Mouse (Mus musculus): ENCODE data around the gene Banp. TPM values are rescaled to one million over a fixed set of nuclear protein-coding genes. Genes with fewer than 3 reads are reported as not detected.

Banp gene
- total RNA-seq (2021) = 10 to 100 TPM; 39.4 to 41.7 TPM

- DNase-seq (ENCODE audit: extremely low spot score in 1 of 2, low spot score in 1 of 2) = no peak
These were observed at the start of gene Banp for GRCm38 (mm10) chr8:121949222-121949800. TSS of gene Banp (plus strand) at chr8:121949750.

GRCm38 (mm10) chr8:121901498-121902236 is 47.9 kb upstream of the Banp start:
- no peak for DNase-seq (ENCODE audit: extremely low spot score in 1 of 2, low spot score in 1 of 2)

GRCm38 (mm10) chr8:121903977-121904376 is 45.6 kb upstream of the Banp start:
- no peak for DNase-seq (ENCODE audit: extremely low spot score in 1 of 2, low spot score in 1 of 2)

- no peak for DNase-seq (ENCODE audit: extremely low spot score in 1 of 2, low spot score in 1 of 2)
These were observed 44.6 kb upstream of the Banp start for GRCm38 (mm10) chr8:121904999-121905398.

GRCm38 (mm10) chr8:121905420-121905819 is 44.1 kb upstream of the Banp start:
- DNase-seq (ENCODE audit: extremely low spot score in 1 of 2, low spot score in 1 of 2) = no peak

GRCm38 (mm10) chr8:121905864-121906263 is 43.7 kb upstream of the Banp start:
- no peak for DNase-seq (ENCODE audit: extremely low spot score in 1 of 2, low spot score in 1 of 2)

- no peak for DNase-seq (ENCODE audit: extremely low spot score in 1 of 2, low spot score in 1 of 2)
These were observed 42.7 kb upstream of the Banp start for GRCm38 (mm10) chr8:121906542-121907512.

- peak; percentile 94 to 95 for DNase-seq (ENCODE audit: extremely low spot score in 1 of 2, low spot score in 1 of 2)
These were observed 41.8 kb upstream of the Banp start, which contains the start of gene Slc7a5 for GRCm38 (mm10) chr8:121907587-121908248. TSS of gene Slc7a5 (minus strand) at chr8:121907694.

GRCm38 (mm10) chr8:121908378-121909147 is 41.0 kb upstream of the Banp start:
- no peak for DNase-seq (ENCODE audit: extremely low spot score in 1 of 2, low spot score in 1 of 2)

- no peak for DNase-seq (ENCODE audit: extremely low spot score in 1 of 2, low spot score in 1 of 2)
These were observed 40.4 kb upstream of the Banp start for GRCm38 (mm10) chr8:121909148-121909541.

GRCm38 (mm10) chr8:121909663-121910062 is 39.9 kb upstream of the Banp start:
- peak; percentile 74 to 93 for DNase-seq (ENCODE audit: extremely low spot score in 1 of 2, low spot score in 1 of 2)

- DNase-seq (ENCODE audit: extremely low spot score in 1 of 2, low spot score in 1 of 2) = no peak
These were observed 38.1 kb upstream of the Banp start for GRCm38 (mm10) chr8:121911400-121911799.

- no peak for DNase-seq (ENCODE audit: extremely low spot score in 1 of 2, low spot score in 1 of 2)
These were observed 37.6 kb upstream of the Banp start for GRCm38 (mm10) chr8:121911987-121912386.

GRCm38 (mm10) chr8:121912831-121913230 is 36.7 kb upstream of the Banp start:
- DNase-seq (ENCODE audit: extremely low spot score in 1 of 2, low spot score in 1 of 2) = no peak

GRCm38 (mm10) chr8:121913378-121913777 is 36.2 kb upstream of the Banp start:
- no peak for DNase-seq (ENCODE audit: extremely low spot score in 1 of 2, low spot score in 1 of 2)

- no peak for DNase-seq (ENCODE audit: extremely low spot score in 1 of 2, low spot score in 1 of 2)
These were observed 30.4 kb upstream of the Banp start for GRCm38 (mm10) chr8:121919158-121919557.

GRCm38 (mm10) chr8:121919731-121920130 is 29.8 kb upstream of the Banp start:
- DNase-seq (ENCODE audit: extremely low spot score in 1 of 2, low spot score in 1 of 2) = no peak

GRCm38 (mm10) chr8:121921582-121921981 is 28.0 kb upstream of the Banp start:
- DNase-seq (ENCODE audit: extremely low spot score in 1 of 2, low spot score in 1 of 2) = no peak

- DNase-seq (ENCODE audit: extremely low spot score in 1 of 2, low spot score in 1 of 2) = no peak
These were observed 27.4 kb upstream of the Banp start for GRCm38 (mm10) chr8:121922101-121922500.

GRCm38 (mm10) chr8:121924681-121925080 is 24.9 kb upstream of the Banp start:
- DNase-seq (ENCODE audit: extremely low spot score in 1 of 2, low spot score in 1 of 2) = no peak
